Mouse (Mus musculus) embryonic facial prominence, embryonic 14.5 days (tissue): ENCODE results near the gene Dcxr. TPM values are rescaled to one million over a fixed set of nuclear protein-coding genes. Genes with fewer than 3 reads are reported as not detected.
A peak's percentile ranks its signal among the peaks of the same experiment; 100 is the strongest.

ENCODE experiments used
- ATAC-seq: fragments of 200-750 bp; cut with Nextera tagmentation; 2 replicates; pipeline ENCODE4 v1.8.0; 2017; ENCODE audit warnings: low read depth, moderate number of reproducible peaks, moderate TSS enrichment
- DNase-seq: peaks from one replicate; pipeline ENCODE4 v3.0.0-alpha.2; 2015; ENCODE audit warnings: low spot score
- H3K27ac ChIP-seq: fragments of 300-500 bp; sonication (generic); replicated peaks from 2 replicates; pipeline ENCODE4 v1.5.1; 2014; ENCODE audit warnings: low read depth, mild to moderate bottlenecking, low read length, moderate library complexity
- H3K27me3 ChIP-seq: fragments of 300-500 bp; sonication (generic); replicated peaks from 2 replicates; pipeline ENCODE4 v1.6.1; 2014; ENCODE audit warnings: low read length; ENCODE audit not compliant: control insufficient read depth, insufficient read depth
- H3K36me3 ChIP-seq: fragments of 300-500 bp; sonication (generic); 2 replicates; pipeline ENCODE4 v1.6.1; 2014; ENCODE audit warnings: low read length, mixed read lengths; ENCODE audit not compliant: control insufficient read depth, insufficient read depth
- H3K4me1 ChIP-seq: fragments of 300-500 bp; sonication (generic); 2 replicates; pipeline ENCODE4 v1.6.1; 2014; ENCODE audit warnings: antibody characterized with exemption, low read length; ENCODE audit not compliant: control insufficient read depth, insufficient read depth
- H3K4me2 ChIP-seq: fragments of 300-500 bp; sonication (generic); 2 replicates; pipeline ENCODE4 v1.6.1; 2014; ENCODE audit warnings: low read depth, mild to moderate bottlenecking, low read length, moderate library complexity, mixed read lengths
- H3K4me3 ChIP-seq: fragments of 300-500 bp; sonication (generic); 2 replicates; pipeline ENCODE4 v1.5.1; 2014; ENCODE audit warnings: low read depth, mild to moderate bottlenecking, low read length
- H3K9ac ChIP-seq: fragments of 300-500 bp; sonication (generic); 2 replicates; pipeline ENCODE4 v1.6.1; 2014; ENCODE audit warnings: low read depth, mild to moderate bottlenecking, low read length, moderate library complexity, mixed read lengths
- H3K9me3 ChIP-seq: fragments of 300-500 bp; sonication (generic); 2 replicates; pipeline ENCODE4 v1.6.1; 2016; ENCODE audit warnings: low read length; ENCODE audit not compliant: control insufficient read depth
- WGBS: fragments of 180-500 bp; shearing (Covaris S2); extraction: QIAGEN DNeasy Blood & Tissue Kit; methylation state at CpG from one replicate; pipeline ENCODE4 v1.1.7; 2014; 5-methylcytosine and 5-hydroxymethylcytosine counted together
- polyA plus RNA-seq: library from polyadenylated mRNA; unstranded; fragments of >200 nt; fragmentation: Nextera tagmentation; extraction: Ambion mirVana; gene quantifications from 2 replicates; pipeline ENCODE4 v1.2.1, GENCODE M21; 2014

The Dcxr gene
- polyA plus RNA-seq, 1 experiment from 2014 or later = 27.0 TPM

DNA sequence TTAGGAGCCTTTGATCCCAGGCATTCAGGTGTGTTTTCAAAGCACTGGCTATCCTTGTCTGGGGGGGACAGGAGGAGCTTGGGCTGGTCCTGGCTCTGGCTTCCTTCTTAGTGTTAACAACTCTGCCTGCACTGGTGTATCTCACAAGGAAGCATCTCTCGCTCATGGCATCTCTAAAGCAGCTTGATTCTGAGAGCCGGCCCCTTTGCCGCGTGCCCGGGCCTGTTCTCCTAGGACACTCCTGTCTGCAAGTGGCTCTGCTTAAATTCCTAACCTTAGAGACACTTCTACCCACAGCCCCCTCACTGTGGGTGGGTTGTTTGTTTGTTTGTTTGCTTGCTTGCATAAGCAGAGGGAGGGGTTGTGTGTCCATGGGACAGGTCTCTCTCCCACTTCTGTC lies 19.1 kb downstream of the Dcxr start:
- DNase-seq (peak; percentile 52), ATAC-seq (no peak)
- Histone ChIP-seq H3K4me3 (no peak overlapping the region), H3K4me1 (peaks cover 36% of the 10 kb centered on the region), H3K4me2 (no peak overlapping the region), H3K27ac (peak overlapping the region; percentile 48), H3K27me3 (no peaks in the 10 kb centered on the region), H3K9me3 (no peaks in the 10 kb centered on the region), H3K9ac (0 out of 2 replicates have a peak overlapping the region, but pooled peaks have one; percentile 37), H3K36me3 (peaks cover 30% of the 10 kb centered on the region)
- 34% methylated on average over 5 of the region's 5 CpGs for WGBS

DNA sequence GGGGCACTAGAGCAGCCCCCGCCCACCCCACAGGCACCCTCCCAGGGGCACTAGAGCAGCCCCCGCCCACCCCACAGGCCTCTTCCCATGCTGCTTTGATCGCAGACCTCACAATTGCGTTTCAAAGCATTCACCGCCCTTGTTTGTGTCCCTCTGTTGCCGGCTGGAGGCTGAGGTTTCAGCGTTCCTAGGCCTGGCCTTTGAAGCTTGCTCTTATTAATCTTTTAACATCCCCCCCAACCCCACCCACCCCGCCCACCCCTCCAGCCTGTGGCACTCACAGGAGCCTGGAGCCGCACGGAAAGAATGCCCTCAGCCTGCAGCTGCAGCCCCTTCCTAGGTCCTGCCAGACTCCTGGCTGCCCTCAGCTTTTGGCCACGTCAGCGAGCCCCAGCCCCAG lies 19.9 kb downstream of the Dcxr start:
- Histone ChIP-seq H3K27me3 (no peaks in the 10 kb centered on the region), H3K9ac (peak overlapping the region; percentile 37), H3K27ac (peak overlapping the region; percentile 48), H3K36me3 (peaks cover 34% of the 10 kb centered on the region), H3K9me3 (no peaks in the 10 kb centered on the region), H3K4me1 (peaks cover 32% of the 10 kb centered on the region), H3K4me3 (no peak overlapping the region), H3K4me2 (no peak overlapping the region)
- DNase-seq (peak; percentile 63), ATAC-seq (peak; percentile 19; the same call in 1 of the 2 replicates)
- 13% methylated on average over 8 of the region's 12 CpGs for WGBS

DNA sequence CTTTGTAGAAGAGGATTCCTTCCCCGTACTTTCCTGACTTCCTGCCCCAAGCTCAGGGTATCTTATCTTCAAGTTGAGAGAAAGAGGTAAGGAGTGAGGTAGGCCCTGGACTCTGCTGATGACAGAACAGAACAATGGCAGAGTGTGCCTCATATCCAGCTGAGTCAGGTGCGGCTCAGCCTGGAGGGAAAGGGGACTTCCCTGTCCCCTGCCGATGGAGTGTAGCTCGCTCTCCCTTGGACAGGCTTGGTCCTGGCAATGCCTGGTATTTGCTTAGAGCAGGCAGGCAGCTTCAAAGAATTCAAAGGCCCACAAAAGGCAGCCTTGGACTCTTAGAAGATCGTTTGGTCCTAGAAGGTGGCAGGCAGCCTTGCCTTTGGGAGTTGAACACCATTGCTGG lies 21.0 kb downstream of the Dcxr start:
- Histone ChIP-seq H3K36me3 (peaks cover 38% of the 10 kb centered on the region), H3K4me1 (peaks cover 29% of the 10 kb centered on the region), H3K9ac (no peak overlapping the region), H3K27me3 (no peaks in the 10 kb centered on the region), H3K4me2 (no peak overlapping the region), H3K9me3 (no peaks in the 10 kb centered on the region), H3K27ac (no peak overlapping the region), H3K4me3 (no peak overlapping the region)
- ATAC-seq = no peak
- WGBS = 65% methylated on average over 5 of the region's 5 CpGs
- no peak for DNase-seq

GRCm38 (mm10) chr11:120704486-120705325 lies 22.4 kb downstream of the Dcxr start:
- ATAC-seq (peak; percentile 53), DNase-seq (peak; percentile 62)

GRCm38 (mm10) chr11:120703696-120704454 lies 23.2 kb downstream of the Dcxr start:
- H3K9me3 ChIP-seq = no peaks in the 10 kb centered on the region
- peaks cover 29% of the 10 kb centered on the region for H3K4me1 ChIP-seq
- no peak for DNase-seq
- H3K27me3 ChIP-seq = no peaks in the 10 kb centered on the region
- no peak overlapping the region for H3K4me2 ChIP-seq
- H3K27ac ChIP-seq = peak overlapping the region; percentile 63
- no peak for ATAC-seq
- H3K4me3 ChIP-seq = no peak overlapping the region
- peak overlapping the region; percentile 49; the same call in 1 of the 2 replicates for H3K9ac ChIP-seq
- H3K36me3 ChIP-seq = peaks cover 33% of the 10 kb centered on the region
- WGBS = 34% methylated on average over 13 of the region's 15 CpGs

More at GRCm38 (mm10) chr11:120704486-120705325, 22.4 kb downstream of the Dcxr start:
- no peak overlapping the region; the same call in 1 of the 2 replicates for H3K4me2 ChIP-seq
- H3K4me3 ChIP-seq = no peak overlapping the region
- peak overlapping the region; percentile 63 for H3K27ac ChIP-seq
- peak overlapping the region; percentile 49 for H3K9ac ChIP-seq
- H3K27me3 ChIP-seq = no peaks in the 10 kb centered on the region
- peaks cover 29% of the 10 kb centered on the region for H3K4me1 ChIP-seq
- no peaks in the 10 kb centered on the region for H3K9me3 ChIP-seq
- peaks cover 36% of the 10 kb centered on the region for H3K36me3 ChIP-seq
- WGBS = 11% methylated on average over 8 of the region's 8 CpGs

DNA sequence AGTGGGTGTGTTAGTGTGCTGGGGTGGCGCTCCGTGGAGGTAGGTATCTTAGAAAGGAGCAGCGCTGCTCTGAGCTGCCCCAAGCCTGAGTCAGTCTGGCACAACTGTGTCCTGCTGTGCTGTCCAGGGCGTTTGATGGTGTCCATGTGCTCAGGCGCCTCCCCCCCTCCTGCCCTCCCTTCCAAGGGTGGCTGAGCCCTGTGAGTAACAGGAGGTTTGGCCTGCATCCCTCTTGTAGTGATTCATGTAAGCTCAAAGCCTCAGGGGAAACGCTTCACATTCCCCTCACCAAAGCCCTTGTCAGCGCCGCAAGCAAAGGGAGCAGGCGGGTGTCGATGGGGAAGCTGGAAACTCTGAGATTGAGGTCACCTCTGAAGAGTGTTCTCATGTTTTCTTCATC lies 29.3 kb downstream of the Dcxr start:
- no peak overlapping the region for H3K4me2 ChIP-seq

DNA sequence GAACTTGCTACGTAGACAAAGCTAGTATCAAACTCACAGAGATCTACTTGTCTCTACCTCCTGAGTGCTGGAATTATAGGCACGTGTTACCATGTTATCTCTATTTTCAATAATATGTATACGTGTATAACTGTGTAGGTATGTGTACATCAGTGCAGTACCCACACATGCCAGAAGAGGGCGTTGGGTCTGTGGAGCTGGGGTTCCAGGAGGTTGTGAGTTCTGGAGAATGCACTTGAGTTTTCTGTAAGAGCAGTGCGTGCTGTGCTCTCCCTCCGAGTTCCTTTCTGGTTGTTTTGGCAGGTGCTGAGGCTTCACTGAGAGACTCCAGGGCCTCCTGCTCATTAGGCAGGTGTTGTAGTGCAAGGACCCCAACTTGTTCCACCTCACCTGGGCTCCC lies 30.5 kb downstream of the Dcxr start:
- 93% methylated on average over 6 of the region's 6 CpGs for WGBS
- Histone ChIP-seq H3K27me3 (no peaks in the 10 kb centered on the region), H3K9ac (no peak overlapping the region), H3K4me2 (no peak overlapping the region), H3K27ac (no peak overlapping the region), H3K4me1 (no peaks in the 10 kb centered on the region), H3K36me3 (peaks cover 44% of the 10 kb centered on the region), H3K9me3 (0 out of 2 replicates have a peak, but pooled peaks cover 4% of the 10 kb centered on the region), H3K4me3 (no peak overlapping the region)
- ATAC-seq = no peak
- DNase-seq = no peak

More for the DNA sequence above, 29.3 kb downstream of the Dcxr start:
- 46% methylated on average over 10 of the region's 10 CpGs for WGBS
- no peak overlapping the region for H3K27ac ChIP-seq
- H3K27me3 ChIP-seq = no peaks in the 10 kb centered on the region
- H3K4me3 ChIP-seq = no peak overlapping the region
- no peak for ATAC-seq
- DNase-seq = no peak
- 0 out of 2 replicates have a peak, but pooled peaks cover 4% of the 10 kb centered on the region for H3K9me3 ChIP-seq
- H3K36me3 ChIP-seq = peaks cover 45% of the 10 kb centered on the region
- no peaks in the 10 kb centered on the region for H3K4me1 ChIP-seq
- no peak overlapping the region for H3K9ac ChIP-seq

DNA sequence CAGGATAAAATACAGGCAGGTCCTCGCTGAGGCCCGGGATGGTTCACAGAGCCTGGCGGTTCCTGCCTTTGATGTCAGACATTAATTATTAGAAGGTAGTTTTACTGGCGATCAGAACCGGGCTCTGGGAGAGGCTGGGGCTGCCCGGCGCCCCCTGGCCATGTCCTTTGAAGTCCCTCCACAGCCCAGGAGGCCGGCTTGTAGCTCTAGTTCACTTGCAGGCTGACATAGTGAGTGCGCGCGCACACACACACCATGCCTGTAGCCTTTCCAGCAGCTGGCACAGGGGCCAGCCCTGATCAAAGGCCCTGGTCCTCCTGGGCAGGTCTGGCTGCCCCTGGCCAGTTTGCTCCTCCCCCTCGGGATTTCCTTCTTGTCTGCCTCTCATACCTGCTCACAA lies 31.4 kb downstream of the Dcxr start:
- no peak; the same call in 1 of the 2 replicates for ATAC-seq
- Histone ChIP-seq H3K4me1 (no peaks in the 10 kb centered on the region), H3K27me3 (no peaks in the 10 kb centered on the region), H3K36me3 (peaks cover 41% of the 10 kb centered on the region), H3K27ac (peak overlapping the region; percentile 39), H3K4me3 (no peak overlapping the region), H3K9me3 (0 out of 2 replicates have a peak, but pooled peaks cover 4% of the 10 kb centered on the region), H3K9ac (no peak overlapping the region), H3K4me2 (no peak overlapping the region)
- WGBS = 40% methylated on average over 12 of the region's 12 CpGs
- DNase-seq = no peak
